Mouse (Mus musculus): ENCODE results near the gene Spata16.
"Not testable (repeated sequence)": the region's sequence is repeated elsewhere in the genome, so short reads cannot be mapped to it uniquely, and the experiment has no call there.

Gene Spata16

DNA sequence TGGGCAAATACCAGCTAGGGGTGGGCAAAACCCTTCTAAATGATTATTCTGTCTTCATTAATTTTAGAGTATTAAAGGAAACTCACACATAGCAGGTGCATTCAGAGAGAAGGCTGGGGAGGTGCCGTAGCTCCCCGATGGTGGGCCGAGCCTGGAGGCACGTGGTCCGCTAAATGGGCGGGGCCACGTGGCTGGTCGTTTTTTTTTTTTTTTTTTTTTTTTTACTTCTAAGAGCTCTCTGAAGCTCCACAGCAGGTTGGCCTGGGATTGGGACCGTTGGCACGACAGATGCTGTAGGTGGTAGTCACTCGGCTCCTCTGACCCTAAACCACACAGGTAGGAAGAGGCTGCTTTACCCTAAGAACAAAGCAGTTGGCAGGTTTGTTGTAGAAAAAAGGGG lies at the start of gene Spata16:
Gene Spata16 (plus strand): TSS at position 219 of the 400 bp plus-strand sequence.
- DNase-seq (ENCODE audit: low spot score), result no peak

DNA sequence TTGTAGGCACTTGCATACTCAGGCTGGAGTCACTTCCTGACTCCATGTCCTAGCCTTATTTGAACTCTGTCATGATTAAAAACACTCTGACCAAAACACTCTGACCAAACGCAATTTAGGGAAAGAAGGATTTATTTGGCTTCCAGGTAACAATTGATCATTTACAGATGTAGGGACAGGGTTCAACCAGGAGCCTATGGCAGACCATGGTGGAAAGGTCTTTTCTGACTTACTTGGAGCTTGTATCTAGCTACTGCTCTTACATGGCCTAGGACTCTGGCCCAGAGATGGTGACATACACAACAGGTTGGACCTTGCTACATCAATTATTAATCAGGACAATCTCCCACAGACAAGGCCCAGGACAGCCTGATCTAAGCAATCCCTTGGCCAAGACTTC lies 32.6 kb upstream of the Spata16 start:
- DNase-seq (ENCODE audit: low spot score), result no peak

DNA sequence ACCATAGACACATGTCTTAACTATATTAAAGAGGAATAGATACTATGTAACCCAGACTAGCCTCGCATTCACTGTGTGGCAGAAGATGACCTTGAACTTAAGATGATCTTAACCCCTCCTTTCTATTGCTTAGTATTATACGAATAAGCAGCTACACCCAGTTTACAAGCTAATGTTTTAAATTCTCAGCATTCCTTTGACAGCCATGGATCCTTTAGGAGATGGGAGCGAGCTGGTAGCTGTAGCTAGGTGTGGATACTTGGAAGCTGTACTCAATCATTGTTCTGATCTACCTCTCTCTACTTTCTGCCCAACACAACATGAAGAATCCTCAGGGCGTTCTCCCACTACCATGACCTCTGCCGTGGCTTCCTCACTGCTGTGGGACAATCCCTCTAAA lies 28.9 kb upstream of the Spata16 start:
- DNase-seq (ENCODE audit: low spot score), result no peak

DNA sequence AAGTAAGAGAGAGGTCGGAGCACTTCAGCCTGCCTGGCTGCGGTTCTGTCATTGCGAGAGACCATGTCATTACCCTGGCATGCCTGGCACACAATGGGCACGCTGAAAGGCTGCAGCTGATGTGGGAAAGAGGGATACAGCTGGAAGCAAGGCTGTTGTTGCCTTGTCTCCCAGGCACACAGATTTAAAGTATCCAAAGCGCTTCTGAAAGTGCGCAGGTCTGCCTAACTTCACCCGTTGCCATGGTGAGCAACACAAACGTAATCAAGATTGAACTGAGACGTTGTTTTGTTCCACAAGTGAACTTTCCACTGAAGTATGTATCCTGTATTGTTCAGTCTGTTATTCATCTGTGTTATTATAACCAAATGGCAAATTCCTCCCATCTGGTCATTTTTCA lies 1.8 kb downstream of the Spata16 start:
- no peak for DNase-seq (ENCODE audit: low spot score)

DNA sequence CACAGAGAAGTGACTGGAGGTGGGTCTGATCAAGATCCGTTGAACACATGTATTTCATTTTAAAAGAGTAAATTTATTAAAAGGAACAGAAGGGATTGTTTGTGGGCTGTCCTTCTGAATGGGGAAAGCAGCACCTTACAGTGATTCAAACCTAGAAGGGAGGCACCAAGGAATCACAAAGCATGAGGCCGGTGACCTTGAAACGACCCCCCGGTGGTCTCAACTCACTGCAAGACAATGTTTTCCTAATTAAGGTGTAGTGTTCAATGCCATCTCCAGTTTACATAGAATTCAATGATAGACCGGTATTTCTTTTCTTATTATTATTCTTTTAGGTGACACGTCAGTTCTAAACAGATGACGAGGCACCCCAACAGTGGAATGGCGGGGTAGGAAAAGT lies 2.4 kb downstream of the Spata16 start:
- DNase-seq (ENCODE audit: low spot score), result no peak

DNA sequence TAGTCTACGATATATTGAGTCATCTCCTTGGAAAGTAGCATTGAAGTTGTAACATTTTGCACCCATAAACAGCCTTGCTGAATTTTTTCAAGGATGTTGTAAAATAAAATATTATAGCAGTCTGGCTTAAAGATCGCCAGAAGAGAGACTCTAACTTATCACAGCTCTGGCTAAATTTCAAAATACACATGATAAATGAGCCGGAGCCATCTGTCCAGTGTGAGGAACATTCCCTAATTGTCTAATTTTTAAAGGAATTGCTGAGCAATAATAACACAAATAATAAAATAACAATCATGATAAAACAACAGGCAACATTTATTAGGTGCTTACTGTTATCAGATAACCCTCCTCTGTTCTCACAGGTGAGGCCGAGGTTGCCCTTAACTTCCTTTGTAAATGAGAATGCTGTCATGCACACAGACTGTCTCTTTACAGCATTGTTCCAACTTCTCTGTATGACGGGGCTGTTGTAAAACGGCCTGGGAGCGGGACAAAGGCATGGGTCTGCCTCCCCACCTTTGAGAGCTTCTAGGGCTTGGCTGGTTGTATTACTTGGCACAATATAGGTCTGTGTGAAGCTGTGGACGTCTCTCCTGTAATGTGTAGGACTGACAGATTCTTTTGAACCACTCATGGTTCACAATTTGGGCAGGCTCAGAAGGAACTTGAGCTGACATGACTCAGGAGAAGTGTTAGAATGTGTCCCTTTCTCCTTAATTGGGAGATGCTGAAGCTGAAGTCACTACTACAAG lies 3.1 kb downstream of the Spata16 start:
- DNase-seq (ENCODE audit: low spot score), result no peak

DNA sequence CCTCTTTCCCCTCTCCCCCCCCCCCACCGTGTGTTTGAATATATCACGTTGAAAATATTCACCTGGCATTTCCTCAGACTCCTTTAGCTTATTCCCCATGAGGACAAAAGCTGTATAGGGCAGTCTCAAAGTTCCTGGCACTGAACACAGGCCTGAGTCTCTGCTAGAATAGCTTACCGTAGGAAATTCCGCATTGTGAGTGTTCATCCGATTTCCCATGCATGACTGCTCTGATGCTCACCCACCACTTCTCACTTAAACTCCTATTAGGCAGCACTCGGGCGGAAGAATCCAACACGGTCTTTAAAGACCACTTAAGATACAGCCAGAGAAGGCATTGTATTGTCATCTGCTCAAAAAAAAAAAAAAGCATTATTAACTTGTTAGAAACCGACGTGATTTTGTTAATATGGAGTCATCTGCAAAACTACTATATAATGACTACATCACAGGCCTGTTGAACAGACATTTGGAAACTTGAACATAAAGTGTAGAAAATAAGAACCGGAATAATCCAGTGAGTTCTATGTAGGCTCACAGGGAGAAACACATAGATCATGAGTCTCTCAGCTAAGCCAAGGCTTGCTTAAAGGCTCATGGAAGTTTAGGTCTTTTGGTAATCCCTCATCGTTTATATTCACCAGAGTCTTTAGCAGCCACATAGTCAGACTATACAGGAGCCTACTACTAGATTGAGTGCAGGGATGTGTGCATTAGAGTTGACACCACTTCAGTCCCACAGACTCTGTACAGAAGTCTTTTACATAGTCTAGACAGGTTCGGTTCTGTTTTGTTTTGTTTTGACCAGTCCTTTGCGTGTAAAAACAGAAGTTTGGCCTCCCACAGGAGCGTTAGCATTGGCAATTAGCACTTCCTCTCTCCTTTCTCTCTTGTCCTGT lies 4.2 kb downstream of the Spata16 start:
- DNase-seq (ENCODE audit: low spot score), result no peak

DNA sequence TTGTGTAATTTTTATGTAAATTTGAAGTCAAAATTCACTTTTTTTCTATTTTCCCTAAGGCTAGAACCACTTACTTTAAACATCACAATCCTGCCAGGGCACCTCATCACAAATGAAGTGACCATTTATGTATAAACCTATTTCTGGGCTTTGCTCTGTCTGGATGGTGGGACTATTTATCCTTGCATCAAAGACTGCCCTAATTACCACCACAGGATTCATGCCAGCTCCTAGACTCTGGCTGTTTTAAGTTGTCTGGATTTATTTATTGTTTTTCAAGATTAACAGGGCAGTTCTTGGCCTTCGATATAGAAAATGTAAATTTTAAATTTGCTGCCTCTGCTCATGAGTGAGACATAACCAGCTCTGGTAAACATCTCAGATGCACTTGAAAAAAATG lies 6.7 kb downstream of the Spata16 start:
- DNase-seq (ENCODE audit: low spot score), result no peak

DNA sequence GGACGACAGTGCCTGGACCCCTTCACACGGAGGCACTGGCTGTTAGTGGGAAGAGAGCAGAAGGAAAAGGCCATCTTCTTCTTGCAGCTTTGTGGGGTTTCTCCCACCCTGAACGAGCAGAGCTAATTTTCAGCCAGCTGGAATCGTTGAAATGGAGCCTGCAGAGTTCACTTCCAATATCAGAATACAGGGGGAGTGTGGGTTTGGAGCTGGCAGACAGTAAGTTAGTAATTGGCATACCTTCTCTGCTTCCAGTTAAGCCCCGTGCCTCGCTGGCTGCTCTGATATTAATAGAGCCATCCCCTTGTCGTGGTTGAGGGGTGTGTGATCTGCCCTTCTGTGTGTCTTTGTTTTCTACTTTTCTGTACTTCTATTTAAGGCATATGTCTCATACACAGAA lies 9.4 kb downstream of the Spata16 start:
- no peak for DNase-seq (ENCODE audit: low spot score)

DNA sequence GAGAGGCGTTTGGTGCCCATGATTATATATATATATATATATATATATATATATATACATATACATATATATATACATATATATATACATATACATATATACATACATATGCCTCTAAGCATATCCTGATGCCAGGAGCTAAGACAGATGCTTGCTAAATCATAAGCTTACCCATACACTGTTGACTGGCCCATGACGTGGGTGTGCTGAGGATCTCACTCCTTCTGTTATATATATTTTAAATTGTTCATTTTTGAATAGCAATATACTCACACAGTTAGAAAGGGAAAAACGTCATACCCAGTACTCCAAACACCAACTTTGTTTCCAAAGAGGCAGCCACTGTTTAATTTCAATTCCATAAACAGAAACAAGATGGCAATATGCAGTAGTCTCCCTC lies 48.4 kb downstream of the Spata16 start:
- no peak for DNase-seq (ENCODE audit: low spot score)

DNA sequence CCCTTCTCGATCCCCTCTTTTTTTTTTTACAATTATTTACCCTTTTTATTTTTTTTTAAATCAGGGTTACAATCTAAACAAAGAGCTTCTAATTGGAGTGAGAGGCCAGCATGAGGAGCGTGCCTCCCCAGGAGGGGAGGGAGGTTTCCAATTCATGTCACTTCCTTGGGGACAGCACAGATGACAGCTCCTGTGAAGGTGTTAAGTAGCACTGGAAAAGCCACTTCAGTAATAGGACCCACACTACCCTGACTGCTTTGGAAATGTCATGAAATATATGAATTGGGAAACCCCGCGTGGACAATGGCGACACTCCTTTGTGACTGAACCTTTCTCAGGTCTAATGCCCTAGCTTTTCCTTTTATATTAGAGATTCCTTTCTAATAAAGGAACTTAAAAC lies 72.1 kb downstream of the Spata16 start:
- not testable (repeated sequence) for DNase-seq (ENCODE audit: low spot score)

DNA sequence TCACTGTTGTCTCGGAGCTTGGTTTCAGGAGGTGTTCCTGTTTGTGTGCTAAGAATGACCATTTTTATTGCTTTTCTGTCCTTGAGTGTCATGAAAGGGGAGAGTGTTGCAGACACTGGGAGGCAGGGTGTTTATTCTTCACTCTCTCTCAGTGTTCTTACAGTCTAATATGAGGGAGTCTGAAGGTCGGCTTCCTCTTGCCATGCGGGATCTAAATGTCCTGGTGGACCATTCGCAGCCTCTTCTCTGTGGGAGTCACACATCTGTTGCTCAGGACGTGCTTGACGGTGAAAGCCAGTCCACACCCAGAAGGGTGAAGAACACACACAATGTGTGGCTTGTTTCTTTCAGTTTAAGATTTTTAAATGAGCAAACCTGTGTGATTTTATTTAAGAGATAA lies 90.1 kb downstream of the Spata16 start:
- no peak for DNase-seq (ENCODE audit: low spot score)

DNA sequence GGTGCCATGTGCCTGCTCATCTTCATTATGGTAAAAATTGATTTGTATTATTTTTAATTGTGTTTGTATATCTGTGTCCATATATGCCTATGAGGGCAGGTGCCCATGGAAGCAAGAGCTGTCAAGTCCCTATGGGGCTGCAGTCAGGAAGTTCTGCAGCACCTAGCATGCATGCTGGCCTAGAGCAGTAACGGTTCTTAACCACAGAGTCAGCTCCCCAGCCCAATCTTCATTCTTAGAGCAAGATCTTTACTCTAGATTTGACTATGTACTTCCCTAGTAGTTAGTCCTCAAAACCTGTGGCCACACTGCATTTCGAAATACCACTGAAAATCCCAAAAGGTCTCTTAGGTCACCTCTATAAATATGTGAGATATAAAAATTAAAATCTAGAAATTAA lies 113.1 kb downstream of the Spata16 start:
- no peak for DNase-seq (ENCODE audit: low spot score)

DNA sequence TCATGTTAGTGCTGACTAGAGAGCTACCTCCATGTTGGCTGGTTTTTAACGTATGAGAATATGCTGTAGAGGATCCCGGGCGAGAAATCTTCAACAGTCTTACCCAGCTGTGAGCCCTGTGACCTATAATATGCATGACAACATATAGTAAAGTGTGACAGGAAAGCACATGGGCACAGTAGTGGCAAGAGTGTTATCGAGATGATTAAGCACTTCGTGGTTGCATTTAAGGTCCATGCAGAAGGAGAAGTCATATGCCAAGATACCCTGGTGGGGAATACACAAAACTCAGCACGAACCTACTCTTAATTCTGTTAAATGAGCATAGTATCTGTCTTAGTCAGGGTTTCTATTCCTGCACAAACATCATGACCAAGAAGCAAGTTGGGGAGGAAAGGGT lies 115.0 kb downstream of the Spata16 start:
- DNase-seq (ENCODE audit: low spot score), result no peak

DNA sequence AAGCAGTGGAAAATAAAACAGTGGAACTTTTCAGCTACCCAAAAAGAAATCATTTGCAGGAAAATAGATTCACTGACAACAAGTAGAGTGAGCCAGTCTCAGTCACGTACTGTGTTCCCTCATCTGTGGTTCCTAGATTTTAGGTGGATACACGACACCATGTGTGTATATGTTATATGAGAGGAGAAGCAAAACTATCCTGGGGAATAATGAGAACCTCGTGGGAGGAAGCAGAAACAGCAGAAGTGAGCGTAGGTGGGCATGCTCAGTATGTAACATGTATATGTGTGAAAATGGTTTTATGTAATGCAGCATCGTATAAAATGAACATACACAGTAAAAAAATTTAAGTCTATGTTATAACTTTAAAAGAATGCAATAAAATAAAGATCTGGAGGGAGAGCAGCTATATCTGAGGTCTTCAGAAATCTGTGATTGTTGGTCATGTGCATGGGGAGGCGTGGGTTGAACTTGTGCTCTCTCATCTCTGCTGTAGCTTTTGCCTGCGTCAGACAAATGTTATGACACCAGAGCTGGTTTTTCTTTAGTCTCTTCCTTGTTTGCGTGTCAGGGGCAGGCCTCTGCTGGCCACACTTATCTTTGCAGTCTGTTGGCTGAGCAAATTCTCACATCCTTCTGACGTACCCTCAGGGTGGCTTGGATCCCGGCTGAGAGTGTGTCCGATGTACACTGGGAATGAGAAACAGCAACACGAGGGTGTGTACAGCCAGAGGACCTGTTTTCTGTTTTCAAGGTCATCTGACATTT lies 156.1 kb downstream of the Spata16 start:
- no peak for DNase-seq (ENCODE audit: low spot score)

DNA sequence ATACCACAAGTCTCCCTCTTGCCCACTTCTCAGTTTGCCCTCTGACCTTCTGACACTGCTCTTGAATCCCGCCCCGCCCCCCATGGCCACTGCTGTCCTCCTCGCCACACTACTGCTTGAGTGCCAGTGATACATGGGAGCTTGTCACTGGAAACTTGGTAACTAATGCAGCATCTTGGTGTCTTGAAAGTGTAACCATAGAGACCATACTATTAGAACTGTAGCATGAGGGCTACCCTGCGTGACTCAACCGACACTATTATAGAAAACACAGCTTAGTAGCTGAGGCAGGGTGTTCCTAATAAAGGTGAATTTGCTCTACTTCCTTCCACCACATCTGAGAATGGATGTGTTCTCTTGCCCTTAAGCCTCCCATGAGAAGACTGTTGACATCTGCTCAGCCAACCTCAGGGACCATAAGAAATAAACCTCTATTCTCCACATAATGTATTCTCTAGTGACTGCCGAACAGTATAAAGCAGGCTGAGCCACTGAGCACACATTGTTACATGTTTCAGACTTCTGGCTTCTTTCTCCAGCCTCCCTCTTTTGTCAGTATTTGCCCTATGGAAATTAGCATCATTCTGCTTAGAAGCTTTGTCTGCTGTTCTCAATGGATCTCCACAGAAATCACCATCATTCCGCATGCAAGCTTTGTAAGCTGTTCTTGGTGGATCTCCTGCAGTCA lies 158.6 kb downstream of the Spata16 start:
- no peak for DNase-seq (ENCODE audit: low spot score)

DNA sequence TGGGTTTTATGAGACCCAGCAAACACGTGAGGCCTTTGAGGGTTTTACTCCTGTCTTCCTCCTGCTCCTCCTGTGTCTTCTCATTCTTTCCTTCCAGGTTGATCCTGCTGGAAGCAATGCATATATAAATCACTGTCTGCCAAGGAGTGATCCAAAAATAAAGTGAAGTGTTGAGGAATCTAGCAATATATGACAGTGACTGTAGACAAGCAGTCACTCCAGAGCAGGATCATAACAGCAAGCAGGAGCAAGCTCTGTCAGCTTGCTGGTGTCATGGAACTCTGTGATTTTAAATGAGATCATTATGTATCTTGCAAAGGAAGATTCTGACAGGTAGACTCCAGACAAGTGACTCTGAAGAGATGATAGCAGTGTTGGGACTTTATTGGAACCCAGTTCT lies 159.5 kb downstream of the Spata16 start:
- no peak for DNase-seq (ENCODE audit: low spot score)

DNA sequence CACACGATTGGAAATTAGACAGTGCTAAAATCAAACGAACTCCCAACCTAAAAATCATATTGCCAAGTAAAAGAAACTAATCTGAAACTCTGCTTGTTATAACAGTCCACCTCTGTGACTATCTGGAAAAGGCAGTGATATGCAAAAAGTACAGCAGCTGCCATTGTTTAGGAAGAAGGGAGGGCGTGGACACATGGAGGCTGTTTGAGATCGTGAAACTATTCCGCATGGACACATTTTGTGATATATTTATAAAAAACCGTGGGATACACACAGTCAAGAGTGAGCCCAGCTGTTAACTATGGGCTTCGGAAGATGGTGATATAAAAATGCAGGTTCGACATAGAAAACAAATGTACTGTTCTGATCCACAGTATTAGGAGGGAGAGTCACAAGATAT lies 176.9 kb downstream of the Spata16 start:
- no peak for DNase-seq (ENCODE audit: low spot score)

DNA sequence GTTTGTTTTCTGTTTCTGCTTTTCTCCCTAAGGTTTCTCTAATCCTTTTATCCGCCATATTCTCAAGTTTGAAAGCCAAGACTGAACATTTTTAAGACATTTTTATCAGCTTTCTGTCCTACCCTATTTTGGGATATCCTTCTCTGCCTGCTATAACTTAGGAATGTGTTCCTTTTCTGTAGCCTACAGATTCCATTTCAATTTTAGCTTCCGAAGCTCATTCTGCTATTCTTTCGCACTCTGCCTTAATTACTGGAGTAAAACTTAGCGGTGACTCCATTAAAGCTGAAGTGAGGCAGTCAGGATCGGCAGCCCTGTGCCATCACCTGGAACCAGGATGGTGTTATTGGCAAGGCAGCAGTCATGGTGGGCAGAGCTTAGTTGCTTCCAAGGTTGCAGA lies 178.3 kb downstream of the Spata16 start:
- DNase-seq (ENCODE audit: low spot score), result no peak

DNA sequence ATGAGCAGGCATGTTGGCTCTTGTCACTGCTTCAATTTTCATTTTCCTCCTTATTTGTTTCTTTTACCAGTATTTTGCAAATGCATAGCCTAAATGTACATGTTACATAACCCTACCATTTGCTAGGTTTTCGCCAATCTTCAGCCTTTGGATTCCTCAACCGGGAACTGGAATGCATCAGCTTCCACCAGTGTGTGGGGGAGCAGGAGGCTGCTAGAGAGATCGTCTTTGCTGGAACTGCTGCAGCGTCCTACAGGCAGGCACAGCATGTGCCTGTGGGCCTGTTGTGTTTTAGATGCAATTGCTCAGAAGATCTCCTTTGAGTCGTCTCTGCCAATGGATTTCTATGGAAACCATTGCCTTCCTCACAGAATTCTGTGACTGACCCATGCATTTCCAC lies 182.0 kb downstream of the Spata16 start:
- no peak for DNase-seq (ENCODE audit: low spot score)

DNA sequence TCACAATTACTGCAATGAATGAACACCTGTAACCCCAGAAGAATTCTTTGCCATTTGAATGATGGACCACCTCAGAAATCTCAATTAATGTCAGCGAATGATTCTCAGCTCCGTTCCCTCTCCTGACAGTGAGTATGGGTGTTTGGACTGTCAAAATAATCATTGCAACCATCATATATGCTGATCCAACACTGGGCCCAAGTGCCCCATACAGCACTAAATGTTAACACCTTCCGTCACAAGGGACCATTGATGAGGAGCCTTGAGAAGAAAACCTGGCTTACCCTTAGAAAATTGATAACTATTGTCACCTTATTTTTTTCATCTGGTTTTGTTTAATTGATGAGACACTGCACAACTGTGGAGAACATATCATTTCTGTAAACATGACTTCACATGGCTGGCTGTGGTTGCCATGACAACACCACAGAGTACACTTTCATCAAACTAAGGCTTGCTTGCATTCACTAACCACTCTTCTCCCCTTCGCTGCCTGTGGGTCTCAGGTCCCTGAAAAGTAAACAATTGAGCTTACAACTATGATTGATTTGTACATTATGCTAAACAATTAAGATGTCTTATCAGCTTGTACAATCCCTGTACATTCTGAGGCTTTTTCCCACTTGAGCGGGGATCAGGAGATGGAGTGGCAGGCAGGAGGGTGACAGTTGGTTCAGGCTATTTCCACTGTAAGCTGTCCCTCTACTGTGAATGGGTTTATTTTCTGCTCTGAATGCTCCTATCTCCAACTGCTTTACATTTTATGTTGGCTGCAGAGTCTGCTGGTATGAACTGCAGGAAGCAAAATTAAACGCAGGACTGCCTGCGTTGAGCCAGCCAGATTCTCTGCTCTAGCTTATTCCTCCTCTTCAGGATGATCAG lies 189.8 kb downstream of the Spata16 start:
- no peak for DNase-seq (ENCODE audit: low spot score)

All from urinary bladder, postnatal 10 days (tissue).